Mouse (Mus musculus) heart, postnatal 0 days (tissue): Measurements from ENCODE around the gene Phgdh.

ENCODE experiments used
- CTCF ChIP-seq: IDR thresholded peaks from 2 replicates; pipeline ENCODE4 v1.5.1; 2016; ENCODE audit warnings: antibody characterized with exemption, control low read depth, low read depth
- EP300 ChIP-seq: IDR thresholded peaks from 2 replicates; pipeline ENCODE4 v1.6.1; 2016; ENCODE audit warnings: antibody characterized with exemption, low read depth

DNA sequence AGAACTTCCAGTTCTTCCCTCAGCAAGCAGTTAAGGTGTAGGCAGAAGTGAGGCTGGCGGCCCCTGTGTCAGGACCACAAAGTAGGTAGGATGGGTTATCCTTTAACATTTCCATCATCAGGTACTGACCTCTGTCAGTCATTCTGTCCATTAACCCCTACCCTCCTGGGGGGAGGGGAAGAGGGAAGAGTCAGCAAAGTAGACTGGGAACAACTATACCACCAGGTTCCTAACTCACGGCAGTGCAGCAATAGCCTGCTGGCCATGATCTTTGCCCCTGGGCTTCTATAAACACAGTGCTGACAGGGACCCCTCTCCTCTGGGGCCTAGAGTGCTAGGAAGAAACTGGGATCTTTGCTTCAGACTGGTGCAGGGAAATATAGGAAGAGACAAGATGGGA lies 5.8 kb downstream of the Phgdh start:
- TF ChIP-seq CTCF (no peak), EP300 (no peak)
